Mouse (Mus musculus) cerebellum, adult (tissue): Measurements from ENCODE around the gene Col1a2.

Experiments used
- ATAC-seq: cut with Nextera tagmentation; 2 replicates; pipeline ENCODE4 v1.9.2; 2017; ENCODE audit warnings: mild to moderate bottlenecking, moderate library complexity, mixed read lengths; ENCODE audit not compliant: insufficient number of reproducible peaks, low FRiP score, low TSS enrichment

The Col1a2 gene

DNA sequence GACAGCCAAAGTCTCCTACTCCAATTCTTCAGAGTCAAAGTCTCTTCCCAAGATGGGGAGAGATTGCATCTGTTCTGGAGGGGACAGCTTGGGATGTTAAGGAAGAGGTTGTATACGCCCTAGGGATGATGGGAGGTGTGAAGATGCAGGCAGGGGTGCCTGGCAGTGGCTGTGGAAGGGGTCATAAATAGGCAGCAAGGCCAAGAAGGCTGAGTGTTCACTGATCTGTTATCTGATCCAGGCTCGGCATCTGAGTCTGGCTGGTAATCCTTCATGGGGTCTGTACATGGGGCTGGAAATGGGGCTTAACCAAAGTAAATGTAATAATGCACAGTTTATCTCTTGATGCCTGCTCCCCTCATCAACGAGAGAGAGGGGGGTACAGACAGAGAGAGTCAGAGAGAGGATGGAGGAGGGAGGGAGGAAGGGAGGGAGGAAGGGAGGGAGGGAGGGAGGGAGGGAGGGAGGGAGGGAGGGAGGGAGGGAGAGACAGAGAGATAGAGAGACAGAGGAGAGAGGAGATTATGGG is at the start of gene Col1a2:
TSS of gene Col1a2 (plus strand) at position 212 of the 529 bp plus-strand sequence.
- ATAC-seq, result no peak

DNA sequence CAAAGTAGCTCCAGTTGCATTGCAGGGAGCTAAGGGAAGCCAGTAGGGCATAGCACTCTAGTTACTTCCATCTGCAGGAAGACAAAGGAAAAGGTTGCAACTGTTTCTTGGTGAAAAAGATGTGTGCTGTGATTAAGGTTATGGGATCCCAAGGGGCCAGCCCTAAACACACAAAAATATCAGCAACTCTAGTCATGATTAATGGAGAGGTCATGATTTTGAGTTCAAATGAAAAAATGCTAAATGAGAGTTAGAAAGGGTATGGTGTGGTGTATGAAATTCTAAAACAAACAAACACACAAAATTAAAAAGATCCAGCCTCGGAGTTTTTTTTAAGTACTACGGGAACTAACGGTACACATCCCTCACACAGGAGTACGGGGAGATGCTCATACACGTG is 49.1 kb upstream of the Col1a2 start:
- ATAC-seq, result no peak

DNA sequence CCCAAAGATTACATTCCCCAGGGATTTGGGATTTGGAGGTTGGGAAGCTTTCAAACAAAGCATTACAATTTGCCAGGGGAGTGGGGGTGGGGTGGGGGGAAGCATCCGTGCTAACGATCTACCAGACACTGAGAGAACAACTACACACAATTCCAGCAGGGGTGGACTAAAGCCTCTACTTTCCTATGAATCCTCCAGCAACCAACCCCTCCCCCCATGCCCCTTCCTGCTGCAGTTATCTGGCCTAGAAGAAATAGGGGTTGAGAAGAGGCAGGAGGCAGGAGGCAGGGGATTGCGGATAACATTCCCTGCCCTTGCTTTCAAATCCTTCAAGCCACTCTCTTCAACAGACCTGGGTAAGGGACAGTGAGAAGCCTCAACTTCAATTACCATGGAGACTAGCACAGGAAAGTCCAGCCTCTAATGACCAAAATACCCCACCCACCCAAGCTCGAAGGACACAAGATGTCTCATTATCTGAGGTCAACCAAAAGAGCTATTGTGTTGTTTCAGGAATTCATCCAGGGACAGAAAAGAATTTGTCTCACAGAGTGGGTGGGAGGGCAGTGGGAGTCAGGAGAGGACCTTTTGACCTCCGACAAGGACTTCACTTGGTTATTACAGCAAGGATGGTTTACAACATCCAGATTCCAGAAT is 48.5 kb upstream of the Col1a2 start:
- ATAC-seq, result no peak

DNA sequence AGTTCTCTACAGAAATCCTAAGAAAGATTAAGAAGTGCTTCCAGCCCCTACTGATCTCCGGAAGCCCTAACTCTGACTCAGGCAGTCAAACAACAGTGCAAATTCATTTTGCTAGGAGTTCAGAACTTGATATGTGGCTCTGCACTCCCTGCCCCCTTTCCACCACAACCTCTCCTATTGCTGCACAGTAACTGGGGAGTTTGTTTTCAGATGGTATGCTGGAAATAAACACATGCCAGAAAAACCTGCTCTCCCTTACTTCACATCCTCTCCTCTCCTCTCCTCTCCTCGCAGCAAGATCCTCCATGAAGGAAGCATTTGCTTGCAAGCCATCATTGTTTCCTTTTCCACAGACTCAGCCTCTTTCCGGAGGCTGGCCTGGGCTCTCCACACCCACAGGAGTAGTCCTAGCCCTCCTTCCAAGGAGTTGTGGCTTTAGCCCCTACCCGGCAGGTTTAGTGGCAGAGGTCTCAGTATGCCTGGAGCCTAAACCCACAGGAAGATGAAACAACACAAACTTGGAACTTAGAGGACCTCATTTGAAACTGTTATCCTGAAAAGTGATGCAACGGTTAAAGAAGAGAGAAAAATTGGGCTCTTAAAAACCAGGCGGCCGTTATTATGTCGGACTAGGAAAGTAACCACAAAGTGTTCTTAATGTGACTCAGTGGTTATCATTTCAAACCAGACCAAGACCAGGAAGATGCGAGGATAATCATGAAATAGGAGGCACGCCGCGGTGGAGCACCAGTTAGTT is 47.7 kb upstream of the Col1a2 start:
- ATAC-seq, result no peak

DNA sequence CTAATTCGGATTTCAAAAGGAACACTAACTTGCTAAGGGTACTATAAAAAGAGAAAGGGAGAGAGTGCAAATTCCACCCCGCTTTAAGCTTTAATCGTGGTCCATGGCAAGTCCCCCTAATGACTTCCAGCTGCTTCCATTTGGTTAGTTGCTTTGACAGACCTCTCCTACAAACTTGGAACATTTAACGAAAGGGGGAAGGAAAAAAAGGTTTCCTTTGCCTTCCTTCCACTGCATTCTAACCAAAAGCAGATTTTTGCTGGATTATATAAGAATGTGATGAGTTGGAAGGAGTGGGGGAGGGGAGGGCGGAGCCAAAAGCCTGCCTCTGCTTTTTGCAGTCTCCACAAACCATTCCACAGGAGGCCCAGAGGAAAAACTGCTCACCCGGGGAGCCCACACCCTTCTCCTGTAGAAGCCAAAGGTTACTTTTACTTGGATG is 47.0 kb upstream of the Col1a2 start:
- ATAC-seq, result no peak

DNA sequence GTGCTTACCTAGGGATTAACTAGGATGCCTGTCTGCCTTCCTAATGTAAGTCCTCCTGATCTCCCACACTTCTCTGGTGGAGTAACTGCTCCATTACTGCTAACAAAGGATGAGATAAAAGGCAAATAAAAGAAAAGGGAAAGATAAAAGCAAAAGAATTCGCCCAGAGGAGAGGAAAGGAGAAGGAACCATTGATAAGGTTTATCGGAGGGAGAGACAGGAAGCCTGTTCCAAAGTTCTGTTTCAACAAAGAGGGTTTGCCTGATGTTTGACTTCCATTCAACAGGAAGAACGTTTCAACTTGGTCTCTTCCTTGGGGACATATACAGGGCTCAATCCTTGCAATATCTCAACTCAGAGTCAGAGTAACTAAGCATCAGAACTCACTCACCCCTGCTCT is 39.3 kb upstream of the Col1a2 start:
- ATAC-seq, result no peak

DNA sequence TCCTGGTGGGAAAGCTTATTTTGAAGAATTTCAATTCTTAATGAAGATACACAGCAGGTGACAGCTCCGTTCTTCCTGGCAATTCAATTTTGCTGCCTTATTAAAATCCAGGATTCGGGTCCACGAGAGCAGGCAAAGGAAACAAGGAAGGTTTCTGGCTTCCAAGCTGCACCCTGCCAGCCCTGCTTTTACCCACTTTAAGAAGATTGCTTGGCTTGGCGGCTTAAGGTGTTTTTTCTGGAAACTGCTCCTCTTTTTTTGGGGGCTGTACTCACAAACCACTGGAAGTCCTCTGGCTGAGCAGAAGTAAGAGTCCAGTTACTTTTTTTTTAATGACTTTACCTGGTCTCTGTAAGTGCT is 21.1 kb upstream of the Col1a2 start:
- no peak for ATAC-seq

DNA sequence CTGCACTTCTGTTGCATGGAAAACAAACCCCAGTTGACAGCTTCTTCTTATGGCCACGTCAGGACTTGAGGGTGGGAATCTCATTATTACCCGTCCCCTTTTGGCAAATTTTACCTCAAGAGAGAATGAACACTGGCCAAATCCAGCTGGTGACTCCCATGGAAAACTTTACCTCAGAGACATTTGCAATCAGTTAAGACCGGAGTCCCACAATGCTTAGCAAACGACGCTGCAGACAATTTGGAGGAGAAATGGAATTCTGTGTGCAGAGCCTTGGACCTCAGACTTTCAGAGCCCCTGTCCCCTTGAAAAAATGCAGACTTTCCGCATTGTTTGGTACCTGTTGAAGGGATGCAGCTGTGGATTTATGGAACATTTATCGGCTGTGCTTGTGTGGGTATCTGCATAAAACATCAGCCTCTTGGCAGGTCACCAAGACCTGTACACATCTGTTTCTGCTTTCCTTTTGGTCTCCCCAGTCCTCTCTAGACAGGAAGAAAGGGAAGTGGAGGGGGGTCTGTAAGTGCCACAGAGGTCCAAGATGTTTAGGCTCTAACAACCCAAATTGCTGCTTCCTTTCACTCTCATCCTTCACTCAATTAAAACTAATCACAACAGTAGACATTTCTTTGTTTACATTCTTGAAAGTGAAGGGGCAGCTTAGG is 20.5 kb upstream of the Col1a2 start:
- ATAC-seq, result no peak

DNA sequence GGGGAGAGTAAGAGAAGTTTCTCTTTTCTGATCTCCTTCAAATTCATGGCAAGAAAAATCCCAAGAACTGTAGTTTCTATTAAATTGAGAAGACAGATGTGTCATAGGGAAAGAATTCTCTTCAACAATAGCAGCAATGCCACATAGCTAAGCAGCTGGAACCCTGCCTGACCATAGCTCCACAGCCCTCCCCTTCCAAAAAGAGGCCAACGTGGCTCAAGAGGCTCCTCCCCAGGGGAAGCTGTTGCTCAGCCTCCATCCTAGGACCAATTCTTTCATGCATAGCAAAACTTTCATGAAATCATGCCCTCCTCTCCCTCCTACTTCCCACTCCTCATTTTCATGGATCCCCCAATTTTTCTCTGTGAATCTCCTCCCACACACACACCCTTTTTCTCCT is 16.3 kb upstream of the Col1a2 start:
- ATAC-seq, result no peak

DNA sequence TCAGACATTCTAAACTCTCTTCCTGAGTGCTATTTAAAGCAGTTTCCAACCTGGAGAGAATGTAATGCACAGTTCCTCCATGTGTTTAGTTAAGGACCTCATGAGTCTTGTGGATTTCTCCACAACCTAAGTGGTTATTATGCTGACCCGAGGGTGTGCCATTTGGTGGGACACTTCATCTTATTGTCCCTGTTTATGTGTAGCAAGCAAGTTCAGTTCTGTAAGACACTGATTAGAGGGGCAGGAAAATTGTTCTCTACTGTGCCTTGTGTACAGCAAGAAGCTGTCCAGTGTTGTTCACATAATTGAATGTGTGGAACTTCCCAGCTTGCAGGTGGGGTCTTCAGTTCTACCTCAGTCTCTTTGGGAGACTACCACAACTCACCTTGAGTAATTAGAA is 15.6 kb upstream of the Col1a2 start:
- ATAC-seq, result no peak

DNA sequence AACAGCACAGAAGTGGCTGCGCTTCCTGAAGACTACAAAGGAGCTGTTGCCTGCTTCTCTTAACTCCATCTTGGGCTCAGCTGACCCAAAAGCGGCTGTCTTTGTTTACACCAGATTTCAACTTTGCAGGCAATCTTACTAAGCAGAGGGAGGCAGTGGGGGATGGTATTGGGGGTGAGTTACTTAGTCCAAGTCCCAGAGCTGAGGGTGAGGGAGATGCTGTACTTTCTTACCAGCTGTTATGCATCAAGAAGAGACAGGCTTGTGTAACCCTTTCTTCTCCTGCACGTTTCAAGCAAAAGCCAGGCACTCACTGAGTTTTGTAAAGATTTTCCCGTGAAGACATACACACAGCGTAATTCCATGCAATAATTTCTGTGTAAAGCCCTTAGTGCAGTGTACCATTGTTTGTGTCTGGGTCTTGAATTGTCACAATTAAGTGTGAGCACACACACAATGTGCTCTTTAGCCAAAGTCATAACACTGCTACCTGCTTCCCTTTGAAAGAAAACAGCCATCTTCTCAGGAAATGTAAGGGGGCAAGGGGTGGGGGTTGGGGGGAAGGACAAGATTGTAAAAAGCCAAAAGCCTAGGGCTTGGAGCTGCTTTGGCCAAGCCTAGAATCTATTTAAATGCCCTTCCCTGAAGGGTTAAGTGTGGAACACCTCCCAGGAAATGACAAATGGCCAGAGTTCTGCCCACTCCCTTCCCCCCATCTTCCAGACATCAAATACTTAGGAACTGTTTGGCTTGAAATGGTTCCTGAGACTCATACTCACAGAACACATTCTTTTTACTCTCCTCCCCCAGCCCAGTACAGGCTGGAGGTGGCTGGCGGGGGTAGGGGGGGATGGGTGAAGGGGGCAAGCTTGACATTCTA is 15.0 kb upstream of the Col1a2 start:
- ATAC-seq, result no peak

DNA sequence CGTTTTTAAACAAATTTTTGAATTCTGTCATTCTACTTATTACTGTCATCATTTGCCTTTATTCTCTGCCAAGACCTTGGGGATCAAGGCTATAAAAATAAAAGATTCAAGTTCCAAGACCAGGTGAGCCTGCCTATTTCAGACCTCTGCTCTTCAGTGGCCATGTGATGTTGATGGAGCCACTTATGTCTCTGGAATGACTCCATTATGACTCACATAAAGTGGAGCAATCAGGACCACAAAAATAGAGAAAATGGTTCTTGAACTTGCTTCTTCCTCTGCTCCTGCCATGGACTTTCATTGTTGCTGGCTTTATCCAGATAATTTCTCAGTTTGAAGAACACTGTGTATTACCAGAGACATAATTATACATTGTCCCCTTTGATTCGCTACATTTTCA is 10.9 kb upstream of the Col1a2 start:
- no peak for ATAC-seq

DNA sequence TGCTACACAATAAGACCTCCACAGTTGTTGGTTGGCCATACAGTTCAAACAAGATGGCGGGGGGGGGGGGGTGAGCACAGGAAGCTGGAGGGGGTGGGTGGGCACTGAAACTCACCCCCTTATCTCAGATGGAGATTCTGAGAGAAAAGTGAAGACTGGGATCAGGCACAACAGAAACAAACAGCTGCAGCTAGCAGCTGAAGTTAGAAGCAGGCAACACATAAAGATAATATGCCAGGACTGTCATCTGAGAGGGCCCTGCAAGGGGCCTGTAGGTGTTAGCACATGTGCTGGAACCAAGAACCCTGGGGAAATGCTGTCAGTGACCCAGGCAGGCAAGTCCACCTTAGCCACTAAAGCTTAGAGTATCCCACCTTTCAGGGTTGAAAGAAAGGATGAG is 8.2 kb upstream of the Col1a2 start:
- no peak for ATAC-seq

DNA sequence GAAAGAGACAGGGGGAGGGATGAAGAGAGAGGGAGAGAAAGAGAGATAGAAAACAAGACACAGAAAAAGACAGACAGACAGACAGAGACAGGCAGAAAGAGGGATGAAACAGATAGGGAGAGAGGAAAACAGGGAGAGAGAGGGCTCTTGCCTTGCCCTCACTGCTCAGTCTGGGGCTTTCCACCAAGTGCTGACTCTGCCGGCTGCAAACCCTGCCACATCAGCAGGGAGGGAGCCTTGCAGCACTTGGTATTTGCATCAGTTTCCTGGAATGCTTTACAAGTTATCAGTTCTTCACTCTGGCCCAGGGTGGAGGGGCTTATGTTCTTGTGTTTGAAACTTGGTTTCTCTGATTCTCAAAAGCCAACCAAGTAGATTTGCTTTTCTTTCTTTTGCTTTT is 1.5 kb upstream of the Col1a2 start:
- ATAC-seq, result no peak

DNA sequence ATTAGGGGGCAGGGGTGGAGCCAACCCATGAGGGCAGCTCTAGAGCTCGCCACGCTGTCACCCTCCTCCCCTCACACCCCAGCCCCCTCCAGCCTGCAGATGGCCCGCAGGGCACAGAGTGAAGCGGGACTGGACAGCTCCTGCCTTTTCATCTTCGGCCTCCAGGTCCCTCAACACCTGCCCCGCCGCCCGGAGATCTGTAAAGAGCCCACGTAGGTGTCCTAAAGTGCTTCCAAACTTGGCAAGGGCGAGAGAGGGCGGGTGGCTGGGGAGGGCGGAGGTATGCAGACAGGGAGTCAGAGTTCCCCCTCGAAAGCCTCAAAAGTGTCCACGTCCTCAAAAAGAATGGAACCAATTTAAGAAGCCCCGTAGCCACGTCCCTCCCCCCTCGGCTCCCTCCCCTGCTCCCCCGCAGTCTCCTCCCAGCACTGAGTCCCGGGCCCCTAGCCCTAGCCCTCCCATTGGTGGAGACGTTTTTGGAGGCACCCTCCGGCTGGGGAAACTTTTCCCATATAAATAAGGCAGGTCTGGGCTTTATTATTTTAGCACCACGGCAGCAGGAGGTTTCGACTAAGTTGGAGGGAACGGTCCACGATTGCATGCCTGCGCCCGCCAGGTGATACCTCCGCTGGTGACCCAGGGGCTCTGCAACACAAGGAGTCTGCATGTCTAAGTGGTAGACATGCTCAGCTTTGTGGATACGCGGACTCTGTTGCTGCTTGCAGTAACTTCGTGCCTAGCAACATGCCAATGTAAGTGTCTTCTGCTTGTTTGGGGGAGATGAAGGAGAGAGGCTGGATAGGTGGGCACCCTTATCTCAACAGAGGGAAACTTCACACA is 764 bp downstream of the Col1a2 start:
- peak; percentile 16; the same call in 1 of the 2 replicates for ATAC-seq

DNA sequence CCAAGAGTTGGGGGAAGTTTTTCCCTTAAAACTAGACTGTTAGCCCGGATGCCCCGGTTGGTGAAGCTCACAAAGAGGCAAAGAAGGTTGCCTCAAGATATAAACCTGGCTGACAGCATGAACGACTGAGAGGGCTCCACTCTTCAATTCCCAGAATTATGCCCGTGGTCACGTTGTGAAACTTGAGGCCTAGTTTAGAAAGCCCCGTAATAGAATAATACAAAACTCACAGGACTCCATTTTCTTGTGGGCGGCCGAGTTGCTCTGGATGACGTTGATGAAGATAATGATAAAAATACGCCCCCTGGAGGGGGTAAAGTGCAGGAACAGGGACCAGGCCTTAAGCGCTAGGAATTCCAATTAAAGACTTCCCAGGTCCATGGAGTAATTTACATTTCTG is 1.5 kb downstream of the Col1a2 start:
- ATAC-seq, result no peak

DNA sequence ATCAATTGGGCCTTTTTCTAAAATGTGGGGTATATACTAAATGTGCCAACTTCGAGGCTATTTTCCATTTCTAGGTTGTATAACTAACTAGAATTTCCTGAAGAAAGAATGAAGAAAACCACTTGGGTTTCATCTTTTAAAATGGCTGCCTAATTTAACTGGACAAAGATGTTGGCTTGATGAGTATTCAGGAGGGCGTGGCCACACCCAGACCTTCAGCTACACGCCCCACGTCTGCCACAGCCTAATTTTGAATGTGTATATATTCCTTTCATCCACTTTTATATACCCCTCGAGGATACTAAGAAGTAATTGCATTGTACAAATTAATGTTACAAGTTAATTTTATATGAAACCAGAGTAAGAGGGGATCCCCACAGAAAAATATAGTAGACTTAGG is 2.2 kb downstream of the Col1a2 start:
- ATAC-seq, result no peak

DNA sequence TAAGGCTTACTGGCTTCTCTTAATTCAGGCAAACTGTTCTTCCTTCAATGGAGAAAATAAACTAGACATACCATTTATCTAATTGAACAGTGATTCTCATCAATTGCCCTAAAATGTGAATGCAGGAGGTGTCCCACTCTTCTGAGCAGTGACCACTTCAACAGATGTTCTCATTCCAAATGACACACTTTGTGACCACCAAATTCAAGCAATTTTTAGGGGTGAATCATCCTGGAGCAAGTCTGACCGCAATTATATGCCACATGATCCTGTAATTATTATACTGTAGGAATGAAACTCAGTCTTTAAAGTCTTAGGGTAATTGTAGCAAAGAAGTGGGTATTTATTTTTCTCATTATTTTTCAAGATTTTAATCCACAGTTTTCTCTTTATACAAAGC is 2.7 kb downstream of the Col1a2 start:
- no peak for ATAC-seq

DNA sequence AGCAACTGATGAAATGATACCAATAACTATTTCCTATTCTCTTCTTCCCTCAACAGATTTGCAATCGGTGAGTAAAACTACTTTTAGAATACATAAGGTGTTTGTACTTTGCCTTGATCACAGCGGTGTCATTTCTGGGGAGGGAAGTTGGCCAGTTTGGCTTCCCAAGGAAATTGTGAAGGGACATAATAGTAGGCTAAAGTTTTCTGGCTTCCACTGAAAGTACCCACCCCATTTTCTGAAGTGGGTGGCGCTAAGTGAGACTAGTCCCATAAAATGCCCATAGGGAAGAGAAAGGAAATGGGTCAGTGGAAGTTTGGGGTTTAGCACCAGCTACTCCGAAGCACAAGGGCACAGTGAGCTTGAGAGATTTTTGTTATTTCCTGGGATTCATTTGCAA is 3.7 kb downstream of the Col1a2 start:
- no peak for ATAC-seq

DNA sequence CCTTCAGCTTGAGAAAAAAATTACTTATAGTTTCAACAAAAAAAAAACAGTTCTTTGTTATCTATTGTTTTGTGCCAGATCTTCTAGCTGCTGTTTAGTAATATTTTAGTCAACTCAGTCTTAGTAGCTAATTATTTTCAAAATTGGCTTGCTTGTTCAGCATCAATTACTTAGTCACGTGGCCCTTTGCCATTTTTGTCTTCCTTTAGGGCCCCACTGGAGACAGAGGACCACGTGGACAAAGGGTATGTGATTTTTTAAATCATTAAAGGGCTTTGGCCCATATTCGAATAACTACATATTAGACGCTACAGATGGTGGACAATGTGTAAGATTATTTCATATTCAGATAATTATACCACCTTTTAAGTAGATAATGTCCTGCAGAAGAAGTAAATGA is 4.8 kb downstream of the Col1a2 start:
- ATAC-seq, result no peak
